Mouse (Mus musculus) forebrain, postnatal 0 days (tissue): ENCODE measurements around the gene Cd59a. TPM values are rescaled to one million over a fixed set of nuclear protein-coding genes. Genes with fewer than 3 reads are reported as not detected.
"Not testable (repeated sequence)": the region's sequence is repeated elsewhere in the genome, so short reads cannot be mapped to it uniquely, and the experiment has no call there.

ENCODE experiments used
- ATAC-seq: fragments of 200-750 bp; cut with Nextera tagmentation; 2 replicates; pipeline ENCODE4 v1.8.0; 2017; ENCODE audit warnings: mild to moderate bottlenecking, moderate library complexity
- DNase-seq: peaks from one replicate; pipeline ENCODE4 v3.0.0-alpha.2; 2015
- H3K27ac ChIP-seq: fragments of 300-500 bp; sonication (generic); 2 replicates; pipeline ENCODE4 v1.5.1; 2014; ENCODE audit warnings: low read depth, mild to moderate bottlenecking, antibody characterized with exemption, low read length, moderate library complexity, mixed read lengths
- H3K27me3 ChIP-seq: fragments of 300-500 bp; sonication (generic); 2 replicates; pipeline ENCODE4 v1.6.1; 2014; ENCODE audit warnings: mild to moderate bottlenecking, low read length, mixed read lengths; ENCODE audit not compliant: insufficient read depth
- H3K36me3 ChIP-seq: fragments of 300-500 bp; sonication (generic); 2 replicates; pipeline ENCODE4 v1.6.1; 2014; ENCODE audit warnings: mild to moderate bottlenecking, moderate library complexity; ENCODE audit not compliant: insufficient read depth
- H3K4me1 ChIP-seq: fragments of 300-500 bp; sonication (generic); 2 replicates; pipeline ENCODE4 v1.6.1; 2014; ENCODE audit warnings: antibody characterized with exemption; ENCODE audit not compliant: insufficient read depth
- H3K4me2 ChIP-seq: fragments of 300-500 bp; sonication (generic); 2 replicates; pipeline ENCODE4 v1.6.1; 2014; ENCODE audit warnings: low read depth, mild to moderate bottlenecking, moderate library complexity
- H3K4me3 ChIP-seq: fragments of 300-500 bp; sonication (generic); 2 replicates; pipeline ENCODE4 v1.5.1; 2014; ENCODE audit warnings: low read depth, low read length, mixed read lengths
- H3K9ac ChIP-seq: fragments of 300-500 bp; sonication (generic); 2 replicates; pipeline ENCODE4 v1.6.1; 2014; ENCODE audit warnings: mild to moderate bottlenecking
- H3K9me3 ChIP-seq: fragments of 300-500 bp; sonication (generic); 2 replicates; pipeline ENCODE4 v1.6.1; 2016; ENCODE audit warnings: low read length
- CTCF ChIP-seq: sonication (generic); IDR thresholded peaks from 2 replicates; pipeline ENCODE4 v1.5.1; 2016; ENCODE audit warnings: antibody characterized with exemption, control low read depth, low read depth
- WGBS: fragments of 180-500 bp; shearing (Covaris S2); extraction: QIAGEN DNeasy Blood & Tissue Kit; methylation state at CpG from one replicate; pipeline ENCODE4 v1.1.7; 2014; 5-methylcytosine and 5-hydroxymethylcytosine counted together
- polyA plus RNA-seq: library from polyadenylated mRNA; unstranded; fragments of >200 nt; fragmentation: Nextera tagmentation; extraction: Ambion mirVana; gene quantifications from 2 replicates; pipeline ENCODE4 v1.2.1, GENCODE M21; 2015
- total RNA-seq: library from RNA; depleted of rRNA; stranded (reverse); fragments of >200 nt; gene quantifications from 2 replicates; pipeline ENCODE4 v1.2.3, GENCODE M21; 2014

Cd59a gene
- total and polyA plus RNA-seq, 2 experiments from 2014 or later, result 5.2 to 11.0 TPM

DNA sequence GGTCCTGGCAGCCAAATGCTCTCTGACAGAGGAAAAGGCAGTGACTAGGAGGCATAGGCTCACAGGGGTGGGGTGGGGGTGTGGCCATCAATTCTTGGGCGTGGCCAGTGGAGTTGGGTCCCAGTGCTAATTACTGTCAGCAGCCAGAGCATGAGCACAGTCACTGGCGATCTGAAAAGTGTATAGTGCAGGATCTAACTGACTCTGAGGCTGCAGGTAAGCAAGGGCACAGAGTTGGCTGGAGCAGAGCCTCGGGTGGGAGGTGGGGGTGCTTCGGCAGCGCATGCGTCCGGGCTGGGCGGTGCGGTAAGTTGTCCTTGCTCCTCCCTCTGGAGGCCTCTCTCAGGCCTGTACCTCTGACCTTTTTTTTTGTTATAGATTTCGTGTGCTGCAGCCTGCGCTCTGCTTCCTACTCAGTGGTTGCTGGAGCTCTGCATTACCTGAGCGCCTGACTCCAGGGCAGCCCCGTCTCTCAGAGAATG is 25.9 kb upstream of the Cd59a start, which contains the start of gene Cd59b:
Cd59b (plus strand) TSS at position 146 of the 482 bp plus-strand sequence.
- DNase-seq (peak; percentile 40), ATAC-seq (peak; percentile 75)
- no peaks in the 10 kb centered on the region for H3K9me3 ChIP-seq
- H3K36me3 ChIP-seq, result no peaks in the 10 kb centered on the region
- no peaks in the 10 kb centered on the region for H3K27me3 ChIP-seq
- 7% methylated on average over 13 of the region's 13 CpGs for WGBS
- no peak within 1 kb of the TSS for H3K27ac ChIP-seq
- H3K4me1 ChIP-seq, result no peaks in the 10 kb centered on the region
- H3K4me3 ChIP-seq, result peak within 1 kb of the TSS; percentile 22
- TF ChIP-seq CTCF, result no peak
- peak within 1 kb of the TSS; percentile 19 for H3K9ac ChIP-seq
- H3K4me2 ChIP-seq, result peak within 1 kb of the TSS; percentile 47

DNA sequence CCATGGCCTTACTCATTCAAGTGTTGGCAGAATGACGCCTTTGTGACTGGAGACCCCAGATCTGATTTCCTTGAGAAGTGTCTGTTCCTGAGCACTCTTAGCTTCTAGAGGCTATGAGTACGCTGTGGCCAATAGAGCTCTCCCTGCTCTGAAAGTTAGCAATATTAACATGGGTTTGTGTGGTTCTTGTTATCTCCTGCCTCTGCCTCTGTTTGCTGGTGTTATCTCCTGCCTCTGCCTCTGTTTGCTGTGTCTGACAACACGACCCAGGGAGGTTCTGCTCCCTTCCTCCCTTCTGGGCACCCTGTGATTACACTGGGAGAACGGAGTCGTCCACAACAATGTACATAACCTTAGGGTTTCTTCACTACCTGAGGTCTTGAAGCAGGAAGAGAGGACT is 17.3 kb upstream of the Cd59a start:
- H3K9ac ChIP-seq, ATAC-seq, DNase-seq, H3K4me2 ChIP-seq, H3K36me3 ChIP-seq, H3K9me3 ChIP-seq, H3K27ac ChIP-seq, H3K4me3 ChIP-seq, H3K4me1 ChIP-seq, H3K27me3 ChIP-seq: not testable (repeated sequence)
- 81% methylated on average over 5 of the region's 5 CpGs for WGBS

DNA sequence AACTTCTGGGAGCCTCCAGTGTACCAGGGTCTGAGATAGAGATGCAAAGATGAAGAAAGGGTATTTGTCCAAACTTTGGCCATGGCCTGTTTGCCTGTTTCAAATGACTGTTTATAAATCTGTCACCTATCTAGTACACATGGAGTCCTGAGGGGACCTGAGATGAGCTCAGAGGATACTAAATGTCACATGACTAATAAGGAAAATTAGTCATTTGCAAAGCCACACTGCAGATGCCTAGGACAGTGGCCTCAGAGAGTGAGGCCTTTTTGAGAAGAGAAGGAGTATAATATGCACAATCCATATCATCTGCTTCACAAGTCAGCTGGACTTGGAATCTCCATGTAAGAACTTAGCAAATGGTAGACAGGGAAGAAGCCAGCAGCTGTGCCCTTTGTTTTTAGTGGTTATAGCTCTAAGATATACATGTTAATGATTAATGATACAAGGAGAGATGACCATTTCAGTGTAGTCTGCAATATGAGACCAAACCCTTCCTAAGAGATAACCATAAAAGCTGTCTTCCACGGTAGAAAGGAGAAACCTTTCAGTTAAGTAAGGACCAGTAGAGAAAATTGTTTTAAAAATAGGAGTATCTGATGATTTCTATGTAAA is 14.1 kb upstream of the Cd59a start:
- H3K27ac ChIP-seq, H3K4me2 ChIP-seq, H3K4me1 ChIP-seq, H3K4me3 ChIP-seq, H3K27me3 ChIP-seq, ATAC-seq, H3K9me3 ChIP-seq, DNase-seq, H3K36me3 ChIP-seq, H3K9ac ChIP-seq: not testable (repeated sequence)
- WGBS, result no CpG with 5 or more reads among the region's 1 CpGs

DNA sequence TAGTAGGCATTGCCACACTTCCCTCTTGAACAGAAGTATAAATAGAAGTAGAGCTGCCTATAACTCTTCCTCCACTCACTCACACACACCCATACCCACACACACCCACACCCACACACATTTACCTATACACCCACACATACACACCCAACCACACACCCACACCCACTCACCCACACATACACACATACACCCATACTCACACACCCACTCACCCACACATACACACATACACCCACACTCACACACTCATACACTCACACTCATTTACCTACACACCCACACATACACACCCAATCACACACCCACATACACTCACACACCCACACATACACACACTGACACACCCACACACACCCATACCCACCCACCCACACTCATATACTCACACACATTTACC is 13.1 kb upstream of the Cd59a start:
- DNase-seq (no peak), ATAC-seq (no peak)
- no peak for TF ChIP-seq CTCF
- Histone ChIP-seq H3K27me3 (no peaks in the 10 kb centered on the region), H3K9ac (no peak overlapping the region), H3K9me3 (no peaks in the 10 kb centered on the region), H3K4me2 (no peak overlapping the region), H3K27ac (no peak overlapping the region), H3K36me3 (no peaks in the 10 kb centered on the region), H3K4me1 (no peaks in the 10 kb centered on the region), H3K4me3 (no peak overlapping the region)

DNA sequence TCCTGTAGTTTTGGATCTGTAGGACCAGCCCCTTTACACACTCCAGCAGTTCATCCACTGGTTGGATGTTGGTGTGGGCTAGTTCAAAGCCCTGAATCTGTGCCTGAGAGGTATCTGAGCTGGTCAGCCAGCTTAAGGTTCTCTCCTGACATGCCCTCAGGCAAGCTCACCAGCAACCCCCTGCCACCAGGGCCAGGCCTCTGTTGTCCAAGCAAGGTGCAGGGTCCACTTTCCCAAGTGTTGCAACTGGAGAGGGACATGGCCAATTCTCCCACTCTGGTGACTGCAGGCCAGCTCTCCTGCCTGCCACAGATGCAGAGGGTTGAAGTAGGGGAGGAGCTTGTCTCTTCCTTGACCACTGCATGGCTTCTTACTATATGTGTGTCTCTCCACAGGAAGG is 11.6 kb upstream of the Cd59a start:
- not testable (repeated sequence) for H3K27me3 ChIP-seq, H3K36me3 ChIP-seq, H3K27ac ChIP-seq, H3K4me2 ChIP-seq, ATAC-seq, H3K9me3 ChIP-seq, H3K9ac ChIP-seq, DNase-seq, H3K4me1 ChIP-seq, H3K4me3 ChIP-seq

DNA sequence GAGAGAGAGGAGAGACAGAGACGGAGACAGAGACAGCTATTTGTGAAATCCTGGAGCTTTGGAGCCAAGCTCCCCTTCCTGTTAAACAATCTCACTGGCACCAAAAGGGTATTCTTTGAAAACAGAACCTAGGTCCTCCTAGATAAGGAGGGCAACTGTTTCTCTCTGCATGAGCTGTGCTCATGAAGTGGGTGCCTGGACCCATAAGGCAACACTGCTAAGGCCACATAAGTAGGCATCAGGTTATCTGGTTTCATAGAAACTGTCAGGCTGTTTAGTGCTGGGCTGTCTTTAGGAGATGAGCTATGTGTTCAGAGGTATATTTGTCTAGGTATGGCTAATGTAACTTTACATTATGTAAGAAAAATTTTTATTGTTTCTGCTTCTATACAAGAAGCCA is 8.0 kb upstream of the Cd59a start:
- 70% methylated on average over 1 of the region's 1 CpGs for WGBS
- not testable (repeated sequence) for ATAC-seq, DNase-seq

DNA sequence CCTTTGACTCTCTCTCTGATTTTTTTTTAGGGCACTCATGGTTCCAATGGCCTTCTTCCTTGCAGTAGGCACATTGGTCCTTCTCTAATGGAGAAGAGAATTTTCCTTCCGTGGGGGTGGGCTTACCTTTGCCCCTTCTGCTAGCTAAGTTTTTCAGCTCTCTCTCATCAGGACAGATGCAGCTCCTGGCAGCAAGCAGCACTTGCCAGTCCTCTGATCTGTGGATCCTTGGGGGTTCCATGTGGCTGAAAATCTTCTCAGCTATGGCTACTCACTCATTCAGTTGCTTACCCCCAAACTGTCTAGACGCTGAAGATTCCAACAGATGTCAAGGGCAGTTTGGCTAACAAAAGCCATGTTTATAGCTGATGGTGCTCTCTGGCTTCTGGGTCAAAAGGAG is 2.3 kb upstream of the Cd59a start:
- no peak for TF ChIP-seq CTCF
- Histone ChIP-seq H3K36me3 (no peaks in the 10 kb centered on the region), H3K4me3 (no peak overlapping the region), H3K27ac (no peak overlapping the region), H3K9me3 (no peaks in the 10 kb centered on the region), H3K27me3 (no peaks in the 10 kb centered on the region), H3K9ac (no peak overlapping the region), H3K4me1 (no peaks in the 10 kb centered on the region), H3K4me2 (no peak overlapping the region)
- ATAC-seq (no peak), DNase-seq (no peak)
- 78% methylated on average over 2 of the region's 2 CpGs for WGBS

More for the DNA sequence above, 8.0 kb upstream of the Cd59a start:
- H3K27me3 ChIP-seq, H3K9me3 ChIP-seq, H3K4me2 ChIP-seq, H3K9ac ChIP-seq, H3K4me1 ChIP-seq, H3K4me3 ChIP-seq, H3K36me3 ChIP-seq, H3K27ac ChIP-seq: not testable (repeated sequence)
